Mouse (Mus musculus): ENCODE measurements around the gene Optn.

Gene Optn

GRCm38 (mm10) chr2:5029808-5030207 lies 34.0 kb downstream of the Optn start:
- DNase-seq (ENCODE audit: low spot score), result no peak

- no peak for DNase-seq (ENCODE audit: low spot score)
These were observed 35.8 kb downstream of the Optn start for GRCm38 (mm10) chr2:5028047-5028446.

- no peak for DNase-seq (ENCODE audit: low spot score)
These were observed 36.8 kb downstream of the Optn start for GRCm38 (mm10) chr2:5027057-5027456.

- no peak for DNase-seq (ENCODE audit: low spot score)
These were observed 38.6 kb downstream of the Optn start for GRCm38 (mm10) chr2:5025162-5025733.

GRCm38 (mm10) chr2:5023699-5024399 lies 40.0 kb downstream of the Optn start:
- no peak for DNase-seq (ENCODE audit: low spot score)

GRCm38 (mm10) chr2:5023275-5023674 lies 40.6 kb downstream of the Optn start:
- no peak for DNase-seq (ENCODE audit: low spot score)

GRCm38 (mm10) chr2:5019708-5020107 lies 44.1 kb downstream of the Optn start:
- no peak for DNase-seq (ENCODE audit: low spot score)

GRCm38 (mm10) chr2:5016922-5017321 lies 46.9 kb downstream of the Optn start:
- DNase-seq (ENCODE audit: low spot score), result no peak

- DNase-seq (ENCODE audit: low spot score), result no peak
These were observed 48.3 kb downstream of the Optn start for GRCm38 (mm10) chr2:5015527-5015926.

GRCm38 (mm10) chr2:5014616-5015015 lies 49.2 kb downstream of the Optn start:
- no peak for DNase-seq (ENCODE audit: low spot score)

- DNase-seq (ENCODE audit: low spot score), result peak; percentile 89
These were observed 51.1 kb downstream of the Optn start, which contains the start of gene Mcm10 for GRCm38 (mm10) chr2:5012491-5013324. Gene Mcm10, minus strand, starts transcription at chr2:5012791.

GRCm38 (mm10) chr2:5011898-5012490 lies 51.9 kb downstream of the Optn start:
- DNase-seq (ENCODE audit: low spot score), result no peak

GRCm38 (mm10) chr2:5007107-5007506 lies 56.7 kb downstream of the Optn start:
- DNase-seq (ENCODE audit: low spot score), result no peak

GRCm38 (mm10) chr2:5001266-5001665 lies 62.6 kb downstream of the Optn start:
- no peak for DNase-seq (ENCODE audit: low spot score)

- no peak for DNase-seq (ENCODE audit: low spot score)
These were observed 64.9 kb downstream of the Optn start for GRCm38 (mm10) chr2:4998905-4999304.

- no peak for DNase-seq (ENCODE audit: low spot score)
These were observed 67.4 kb downstream of the Optn start for GRCm38 (mm10) chr2:4996421-4996824.

- DNase-seq (ENCODE audit: low spot score), result no peak
These were observed 68.2 kb downstream of the Optn start for GRCm38 (mm10) chr2:4995646-4996045.

- DNase-seq (ENCODE audit: low spot score), result no peak
These were observed 69.4 kb downstream of the Optn start for GRCm38 (mm10) chr2:4994436-4994835.

GRCm38 (mm10) chr2:4993584-4993983 lies 70.3 kb downstream of the Optn start:
- no peak for DNase-seq (ENCODE audit: low spot score)

GRCm38 (mm10) chr2:4988826-4989424 lies 74.9 kb downstream of the Optn start:
- no peak for DNase-seq (ENCODE audit: low spot score)

GRCm38 (mm10) chr2:4987388-4988180 lies 76.3 kb downstream of the Optn start:
- no peak for DNase-seq (ENCODE audit: low spot score)

All from urinary bladder, postnatal 25 days (tissue).